Mouse (Mus musculus) heart, embryonic 12.5 days (tissue): ENCODE results near the gene Ppib. TPM values are rescaled to one million over a fixed set of nuclear protein-coding genes. Genes with fewer than 3 reads are reported as not detected.
A peak's percentile ranks its signal among the peaks of the same experiment; 100 is the strongest.

Experiments used
- ATAC-seq: fragments of 200-750 bp; cut with Nextera tagmentation; 2 replicates; pipeline ENCODE4 v1.8.0; 2017; ENCODE audit warnings: moderate TSS enrichment, moderate library complexity; ENCODE audit not compliant: insufficient number of reproducible peaks, low FRiP score
- H3K27ac ChIP-seq: fragments of 300-500 bp; sonication (generic); 2 replicates; pipeline ENCODE4 v1.5.1; 2016; ENCODE audit warnings: mild to moderate bottlenecking, moderate library complexity; ENCODE audit not compliant: poor library complexity, severe bottlenecking
- H3K27me3 ChIP-seq: fragments of 300-500 bp; sonication (generic); replicated peaks from 2 replicates; pipeline ENCODE4 v1.6.1; 2016; ENCODE audit warnings: mild to moderate bottlenecking, moderate library complexity
- H3K36me3 ChIP-seq: fragments of 300-500 bp; sonication (generic); 2 replicates; pipeline ENCODE4 v1.6.1; 2016; ENCODE audit warnings: mild to moderate bottlenecking, moderate library complexity
- H3K4me1 ChIP-seq: fragments of 300-500 bp; sonication (generic); replicated peaks from 2 replicates; pipeline ENCODE4 v1.6.1; 2016; ENCODE audit warnings: mild to moderate bottlenecking
- H3K4me2 ChIP-seq: fragments of 300-500 bp; sonication (generic); 2 replicates; pipeline ENCODE4 v1.6.1; 2016; ENCODE audit warnings: mild to moderate bottlenecking, moderate library complexity
- H3K4me3 ChIP-seq: fragments of 300-500 bp; sonication (generic); 2 replicates; pipeline ENCODE4 v1.5.1; 2016; ENCODE audit warnings: mild to moderate bottlenecking
- H3K9ac ChIP-seq: fragments of 300-500 bp; sonication (generic); 2 replicates; pipeline ENCODE4 v1.6.1; 2016; ENCODE audit warnings: mild to moderate bottlenecking, moderate library complexity
- H3K9me3 ChIP-seq: fragments of 300-500 bp; sonication (generic); replicated peaks from 2 replicates; pipeline ENCODE4 v1.6.1; 2016; ENCODE audit warnings: mild to moderate bottlenecking, moderate library complexity
- WGBS: fragments of 180-500 bp; shearing (Covaris S2); methylation state at CpG from one replicate; pipeline ENCODE4 v1.1.7; 2016; 5-methylcytosine and 5-hydroxymethylcytosine counted together
- polyA plus RNA-seq: library from polyadenylated mRNA; unstranded; fragments of >200 nt; fragmentation: Nextera tagmentation; extraction: Ambion mirVana; gene quantifications from 2 replicates; pipeline ENCODE4 v1.2.1, GENCODE M21; 2016

Gene Ppib
- polyA plus RNA-seq, 1 experiment from 2014 or later = 405 TPM

DNA sequence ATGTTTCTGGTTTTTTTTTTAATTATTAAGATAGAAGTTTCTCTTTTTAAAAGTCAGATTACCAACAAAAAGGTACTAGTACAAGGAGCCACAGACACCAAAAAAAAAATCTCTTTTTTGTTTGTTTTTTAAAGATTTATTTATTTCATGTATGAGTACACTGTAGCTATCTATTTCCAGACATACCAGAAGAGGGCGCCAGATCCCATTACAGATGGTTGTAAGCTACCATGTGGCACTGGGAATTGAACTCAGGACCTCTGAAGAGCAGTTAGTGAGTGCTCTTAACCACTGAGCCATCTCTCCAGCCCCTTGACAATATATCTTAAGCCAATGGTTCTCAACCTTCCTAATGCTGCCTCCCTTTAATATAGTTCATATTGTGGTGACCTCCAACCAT is 6.4 kb upstream of the Ppib start:
- H3K4me1 ChIP-seq = peaks cover 6% of the 10 kb centered on the region; the same call in 1 of the 2 replicates
- no peaks in the 10 kb centered on the region for H3K36me3 ChIP-seq
- no peaks in the 10 kb centered on the region for H3K27me3 ChIP-seq
- no peak overlapping the region for H3K4me3 ChIP-seq
- no peak overlapping the region for H3K4me2 ChIP-seq
- H3K27ac ChIP-seq = no peak overlapping the region
- no peak overlapping the region for H3K9ac ChIP-seq
- 33% methylated on average over 1 of the region's 1 CpGs for WGBS
- no peaks in the 10 kb centered on the region for H3K9me3 ChIP-seq
- ATAC-seq = no peak

DNA sequence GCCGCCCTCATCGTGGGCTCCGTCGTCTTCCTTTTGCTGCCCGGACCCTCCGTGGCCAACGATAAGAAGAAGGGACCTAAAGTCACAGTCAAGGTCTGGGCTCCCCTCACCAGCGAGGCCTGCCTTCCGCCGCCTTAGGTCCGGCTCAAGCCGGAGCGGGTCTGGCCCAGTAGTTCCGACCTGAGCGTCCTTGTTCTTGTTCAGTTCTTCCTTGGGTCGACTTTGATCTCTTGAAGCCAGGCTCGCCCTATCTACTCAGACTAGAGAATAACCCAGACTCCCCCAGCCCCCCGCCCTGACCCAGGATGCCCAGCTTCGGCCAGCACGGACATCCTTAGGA is 256 bp downstream of the Ppib start:
- Histone ChIP-seq H3K9ac (peak overlapping the region; percentile 81), H3K4me1 (peaks cover 18% of the 10 kb centered on the region), H3K27ac (peak overlapping the region; percentile 59), H3K4me3 (peak overlapping the region; percentile 67), H3K27me3 (no peaks in the 10 kb centered on the region), H3K9me3 (no peaks in the 10 kb centered on the region), H3K4me2 (peak overlapping the region; percentile 84), H3K36me3 (peaks cover 33% of the 10 kb centered on the region)
- ATAC-seq = peak; percentile 42
- WGBS = 0% methylated on average over 19 of the region's 20 CpGs

DNA sequence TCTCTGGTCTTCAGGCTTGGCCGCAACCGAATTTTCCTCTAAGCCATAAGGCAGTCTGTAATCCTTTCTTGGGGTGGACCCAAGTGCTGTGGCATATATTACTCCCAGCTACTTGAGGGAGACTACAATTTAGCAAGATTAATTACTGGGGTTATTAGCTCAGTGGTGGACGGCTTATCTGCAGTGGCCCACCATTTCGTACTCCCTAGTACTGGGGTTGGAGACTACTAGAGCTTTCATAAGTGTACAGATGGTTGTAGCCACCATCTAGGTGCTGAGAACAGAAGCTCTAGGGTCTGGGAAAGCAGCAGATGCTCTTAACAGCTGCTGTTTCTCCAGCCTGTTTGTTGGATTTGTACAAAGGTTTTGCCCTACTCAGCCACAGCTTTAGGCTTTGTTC is 964 bp downstream of the Ppib start:
- peak overlapping the region; percentile 67 for H3K4me3 ChIP-seq
- ATAC-seq = no peak
- H3K9ac ChIP-seq = peak overlapping the region; percentile 81
- peaks cover 18% of the 10 kb centered on the region for H3K4me1 ChIP-seq
- H3K27ac ChIP-seq = no peak overlapping the region
- H3K27me3 ChIP-seq = no peaks in the 10 kb centered on the region
- H3K36me3 ChIP-seq = peaks cover 40% of the 10 kb centered on the region
- no peaks in the 10 kb centered on the region for H3K9me3 ChIP-seq
- WGBS = 34% methylated on average over 4 of the region's 4 CpGs
- H3K4me2 ChIP-seq = peak overlapping the region; percentile 84

DNA sequence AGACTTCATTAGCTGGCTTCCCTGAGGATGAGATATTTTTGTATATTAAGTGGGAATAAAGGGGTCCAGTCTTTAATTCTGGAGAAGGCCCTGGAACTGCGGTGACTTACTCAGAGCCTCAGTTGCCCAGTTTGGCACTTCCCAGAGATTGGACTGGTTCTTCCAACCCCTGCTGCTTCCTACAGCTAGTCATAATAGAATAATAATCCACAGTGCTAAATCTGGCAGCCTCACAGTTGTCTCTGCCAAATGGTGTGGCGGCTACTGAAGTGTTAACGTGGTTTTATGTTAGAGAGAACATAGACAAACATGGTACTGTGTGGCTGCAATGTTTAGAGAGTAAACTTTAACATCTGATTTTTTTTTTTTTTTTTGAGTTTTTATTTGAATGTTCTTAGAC is 1.6 kb downstream of the Ppib start:
- Histone ChIP-seq H3K4me3 (peak overlapping the region; percentile 67), H3K36me3 (peaks cover 47% of the 10 kb centered on the region), H3K27ac (no peak overlapping the region), H3K27me3 (no peaks in the 10 kb centered on the region), H3K9ac (0 out of 2 replicates have a peak overlapping the region, but pooled peaks have one; percentile 81), H3K4me1 (peaks cover 18% of the 10 kb centered on the region), H3K4me2 (peak overlapping the region; percentile 84), H3K9me3 (no peaks in the 10 kb centered on the region)
- WGBS = 94% methylated on average over 3 of the region's 3 CpGs
- no peak for ATAC-seq

DNA sequence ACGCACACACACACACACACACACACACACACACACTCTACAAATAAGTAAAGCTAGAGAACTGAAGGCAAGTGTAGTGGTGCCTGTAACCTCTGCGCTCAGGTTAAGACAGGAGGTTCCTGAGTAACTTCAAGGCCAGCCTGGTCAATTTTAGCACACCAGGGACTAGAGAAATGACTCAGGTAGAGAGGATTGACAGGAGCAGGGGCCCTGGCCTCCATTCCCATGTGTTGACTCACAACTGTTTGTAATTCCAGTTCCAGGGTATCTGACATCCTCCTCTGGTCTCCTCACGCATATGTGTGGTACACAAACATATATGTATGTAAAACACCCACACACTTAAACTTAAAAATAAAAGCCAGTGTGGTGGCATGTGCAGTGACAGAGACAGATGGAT is 3.4 kb downstream of the Ppib start:
- Histone ChIP-seq H3K4me1 (peaks cover 27% of the 10 kb centered on the region), H3K27me3 (0 out of 2 replicates have a peak, but pooled peaks cover 6% of the 10 kb centered on the region), H3K9ac (no peak overlapping the region), H3K9me3 (no peaks in the 10 kb centered on the region), H3K4me2 (no peak overlapping the region), H3K36me3 (peaks cover 55% of the 10 kb centered on the region), H3K4me3 (no peak overlapping the region), H3K27ac (no peak overlapping the region)
- 87% methylated on average over 3 of the region's 3 CpGs for WGBS
- no peak for ATAC-seq

DNA sequence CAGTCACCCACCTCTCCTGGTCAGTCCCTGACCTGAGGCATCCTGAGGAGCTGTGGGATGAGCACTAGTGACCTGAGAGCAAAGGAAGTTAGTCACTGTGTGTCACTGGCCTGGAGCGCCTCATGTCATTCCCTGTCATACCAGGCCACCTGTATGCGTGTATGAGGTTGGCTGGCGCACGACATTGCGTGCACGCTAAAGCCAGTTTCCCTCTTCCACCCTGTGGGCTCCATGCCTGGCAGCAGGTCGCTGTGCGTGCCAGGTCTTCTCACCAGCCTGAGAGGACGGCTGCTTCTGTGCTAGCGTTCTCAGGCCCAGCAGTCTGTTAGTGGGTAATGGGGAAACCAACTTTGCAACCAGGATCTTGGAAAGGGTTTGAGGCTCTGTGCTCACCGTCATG is 4.3 kb downstream of the Ppib start:
- Histone ChIP-seq H3K4me1 (peaks cover 31% of the 10 kb centered on the region), H3K4me2 (no peak overlapping the region), H3K27me3 (0 out of 2 replicates have a peak, but pooled peaks cover 6% of the 10 kb centered on the region), H3K9me3 (no peaks in the 10 kb centered on the region), H3K9ac (no peak overlapping the region), H3K4me3 (no peak overlapping the region), H3K27ac (no peak overlapping the region), H3K36me3 (peaks cover 55% of the 10 kb centered on the region)
- ATAC-seq = no peak
- 95% methylated on average over 11 of the region's 11 CpGs for WGBS

DNA sequence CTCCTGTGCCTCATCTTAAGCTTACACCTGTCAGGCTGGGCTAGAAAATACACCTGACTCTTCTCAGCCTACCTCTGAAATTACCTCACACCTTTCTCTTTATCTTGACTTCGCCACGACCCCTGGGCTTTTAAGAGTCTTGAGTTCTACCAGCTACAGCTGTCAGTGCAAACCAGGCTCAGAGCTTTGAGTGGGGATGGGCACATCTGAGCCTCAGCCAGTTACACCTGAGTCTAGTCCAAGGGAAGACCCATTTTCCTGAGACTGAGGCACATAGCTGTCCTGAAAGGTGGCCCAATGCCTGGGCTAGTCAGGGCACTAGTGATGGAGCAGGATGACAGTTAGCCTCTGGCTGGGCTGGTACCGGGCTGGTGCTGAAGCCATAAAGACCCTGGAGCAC is 6.8 kb downstream of the Ppib start:
- no peak for ATAC-seq

DNA sequence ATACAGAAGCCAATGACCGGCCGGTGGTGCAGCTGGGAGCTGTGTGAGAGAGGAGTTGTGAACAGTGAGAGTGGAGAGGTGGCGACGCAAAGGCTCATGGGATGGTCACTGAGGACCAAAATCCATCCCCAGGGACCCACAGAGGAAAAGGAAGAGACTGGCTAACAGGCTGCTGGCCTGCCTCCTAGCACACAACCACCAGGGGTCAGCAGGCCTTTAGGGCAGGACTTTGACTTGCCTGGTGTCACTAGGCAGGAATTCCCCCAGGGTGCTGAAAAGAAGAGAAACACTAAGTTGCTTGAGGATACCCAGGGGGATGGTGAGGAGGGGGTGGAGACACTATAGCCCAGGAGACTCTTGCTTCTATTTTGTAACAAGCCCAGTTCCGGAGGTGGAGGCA is 7.5 kb downstream of the Ppib start:
- WGBS = 7% methylated on average over 5 of the region's 5 CpGs
- peaks cover 46% of the 10 kb centered on the region for H3K36me3 ChIP-seq
- peaks cover 12% of the 10 kb centered on the region; the same call in 1 of the 2 replicates for H3K27me3 ChIP-seq
- peaks cover 23% of the 10 kb centered on the region for H3K4me1 ChIP-seq
- no peak overlapping the region for H3K9ac ChIP-seq
- H3K4me2 ChIP-seq = no peak overlapping the region
- H3K4me3 ChIP-seq = no peak overlapping the region
- no peak overlapping the region for H3K27ac ChIP-seq
- H3K9me3 ChIP-seq = no peaks in the 10 kb centered on the region
- no peak for ATAC-seq

More for the DNA sequence above, 6.8 kb downstream of the Ppib start:
- H3K4me1 ChIP-seq = peaks cover 25% of the 10 kb centered on the region
- WGBS = 75% methylated on average over 3 of the region's 3 CpGs
- no peak overlapping the region for H3K9ac ChIP-seq
- H3K9me3 ChIP-seq = no peaks in the 10 kb centered on the region
- H3K36me3 ChIP-seq = peaks cover 50% of the 10 kb centered on the region
- no peak overlapping the region for H3K27ac ChIP-seq
- no peak overlapping the region for H3K4me3 ChIP-seq
- H3K27me3 ChIP-seq = peaks cover 12% of the 10 kb centered on the region; the same call in 1 of the 2 replicates
- no peak overlapping the region for H3K4me2 ChIP-seq

DNA sequence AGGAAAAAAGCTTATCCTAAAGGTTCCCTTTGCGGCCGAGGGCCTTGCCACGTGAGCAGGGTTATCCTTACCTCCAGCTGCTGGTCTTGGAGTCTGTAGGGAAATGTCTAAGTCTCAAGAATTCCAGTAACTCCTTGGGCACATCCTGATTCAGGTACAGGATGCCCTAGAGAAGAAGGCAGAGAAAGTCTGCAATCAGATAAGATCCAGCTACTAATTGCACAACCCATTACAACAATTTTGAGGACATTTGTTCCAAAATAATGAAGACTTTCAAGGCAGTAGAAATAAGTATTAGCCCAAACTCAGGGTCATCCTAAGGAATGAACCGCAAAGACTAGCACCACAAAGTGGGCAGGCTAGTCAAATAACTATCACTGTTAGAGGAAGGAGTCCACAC is 8.0 kb downstream of the Ppib start:
- Histone ChIP-seq H3K4me2 (no peak overlapping the region), H3K9ac (no peak overlapping the region), H3K27ac (no peak overlapping the region), H3K36me3 (peaks cover 41% of the 10 kb centered on the region), H3K27me3 (peaks cover 12% of the 10 kb centered on the region; the same call in 1 of the 2 replicates), H3K9me3 (no peaks in the 10 kb centered on the region), H3K4me1 (peaks cover 22% of the 10 kb centered on the region), H3K4me3 (no peak overlapping the region)
- ATAC-seq = no peak
- WGBS = 62% methylated on average over 4 of the region's 4 CpGs

DNA sequence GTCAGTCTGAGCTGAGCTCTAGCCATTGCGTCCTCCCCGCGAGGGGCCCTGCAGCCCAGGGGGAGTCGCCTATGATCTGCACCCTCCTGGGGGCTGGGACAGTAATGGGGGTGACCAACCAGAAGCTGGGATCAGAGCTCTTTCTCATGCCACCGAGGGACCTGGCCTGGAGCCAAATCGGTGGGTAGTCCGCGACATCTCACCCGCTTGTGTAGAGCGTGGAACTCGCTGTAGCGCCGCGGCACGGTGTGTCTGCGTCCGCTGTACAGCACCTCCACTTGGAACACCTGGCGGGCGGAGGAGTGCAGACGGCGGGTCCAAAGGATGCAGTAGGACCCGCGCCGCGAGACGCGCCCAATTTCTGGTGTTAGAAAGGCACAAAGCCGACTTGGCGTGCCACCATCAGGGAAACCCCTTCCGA is 9.0 kb downstream of the Ppib start:
- H3K27ac ChIP-seq = no peak overlapping the region
- H3K4me1 ChIP-seq = peaks cover 22% of the 10 kb centered on the region
- H3K36me3 ChIP-seq = peaks cover 32% of the 10 kb centered on the region
- under 1% methylated on average over 30 of the region's 30 CpGs for WGBS
- peak overlapping the region; percentile 54 for H3K4me3 ChIP-seq
- peak overlapping the region; percentile 91 for H3K4me2 ChIP-seq
- peak overlapping the region; percentile 71 for H3K9ac ChIP-seq
- no peaks in the 10 kb centered on the region for H3K9me3 ChIP-seq
- H3K27me3 ChIP-seq = peaks cover 12% of the 10 kb centered on the region; the same call in 1 of the 2 replicates
- peak; percentile 58 for ATAC-seq

DNA sequence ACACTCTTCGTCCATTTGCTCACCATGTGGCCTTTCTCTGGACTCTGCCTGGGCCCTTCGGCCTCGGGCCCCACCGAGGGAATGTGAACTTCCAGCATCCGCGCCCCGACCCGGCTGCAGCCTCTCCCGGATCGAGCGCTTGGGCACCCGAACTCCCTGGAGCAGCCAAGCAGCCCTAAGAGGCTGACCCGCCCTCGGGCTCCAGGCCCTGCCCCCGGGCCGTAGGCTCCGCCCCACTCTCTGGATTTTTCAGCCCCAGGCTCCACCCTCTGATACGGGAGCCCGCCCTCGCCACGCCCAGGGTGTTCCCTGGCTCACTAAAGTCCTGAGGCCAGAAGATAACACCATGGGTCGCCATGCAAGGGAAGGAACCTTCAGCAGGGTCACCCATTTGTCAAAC is 9.6 kb downstream of the Ppib start, which contains the start of gene Snx22:
Gene Snx22, minus strand, starts transcription at position 137 of the 400 bp plus-strand sequence.
- Histone ChIP-seq H3K4me3 (peak within 1 kb of the TSS; percentile 54), H3K4me2 (peak within 1 kb of the TSS; percentile 91), H3K27me3 (peaks cover 12% of the 10 kb centered on the region; the same call in 1 of the 2 replicates), H3K27ac (no peak within 1 kb of the TSS), H3K9me3 (0 out of 2 replicates have a peak, but pooled peaks cover 3% of the 10 kb centered on the region), H3K36me3 (peaks cover 26% of the 10 kb centered on the region), H3K4me1 (peaks cover 22% of the 10 kb centered on the region), H3K9ac (peak within 1 kb of the TSS; percentile 71)
- ATAC-seq = peak; percentile 98
- WGBS = 1% methylated on average over 22 of the region's 22 CpGs

DNA sequence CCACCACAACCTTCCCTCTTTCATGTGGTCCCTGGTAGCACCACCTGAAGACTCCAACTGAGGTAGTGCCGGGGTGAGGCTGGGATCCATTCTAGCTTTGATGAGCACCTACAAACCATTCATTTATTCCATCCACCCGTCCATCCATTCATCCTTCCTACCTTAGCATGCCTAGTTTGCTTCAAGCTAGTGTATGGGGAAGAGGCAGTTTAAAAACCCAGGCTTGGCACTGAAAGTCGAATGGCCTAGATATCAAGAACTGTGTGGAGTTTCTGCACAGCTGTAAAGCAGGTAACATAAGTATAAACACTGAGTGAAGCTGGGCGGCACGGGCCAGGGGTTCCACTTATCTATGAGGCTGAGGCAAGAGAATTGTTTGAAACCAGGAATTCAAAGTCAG is 10.1 kb downstream of the Ppib start:
- H3K4me2 ChIP-seq = peak overlapping the region; percentile 91
- H3K27ac ChIP-seq = no peak overlapping the region
- no peak overlapping the region for H3K4me3 ChIP-seq
- 0 out of 2 replicates have a peak, but pooled peaks cover 4% of the 10 kb centered on the region for H3K9me3 ChIP-seq
- no peak for ATAC-seq
- peaks cover 23% of the 10 kb centered on the region for H3K36me3 ChIP-seq
- peaks cover 12% of the 10 kb centered on the region; the same call in 1 of the 2 replicates for H3K27me3 ChIP-seq
- 77% methylated on average over 5 of the region's 5 CpGs for WGBS
- H3K4me1 ChIP-seq = peaks cover 22% of the 10 kb centered on the region
- H3K9ac ChIP-seq = no peak overlapping the region
